Mouse (Mus musculus) regulatory T cell (primary cell): ENCODE data around the gene Nup93.

Experiments
- in situ Hi-C: fragments of 300-600 bp; cut with MboI, MseI; formaldehyde crosslinking; loops from one replicate; pipeline ENCODE4 v1.15.1; 2025; ENCODE audit warnings: high pct_unique_total_duplicates

The Nup93 gene

GRCm38 (mm10) chr8:94266344-94267191 is 52.2 kb downstream of the Nup93 start:
- in situ Hi-C loops: no loop called here

GRCm38 (mm10) chr8:94268359-94268890 is 54.1 kb downstream of the Nup93 start:
- in situ Hi-C loops: no loop called here

GRCm38 (mm10) chr8:94270309-94270708 is 55.9 kb downstream of the Nup93 start:
- in situ Hi-C loops: no loop called here

- in situ Hi-C loops: no loop called here
These were observed 56.7 kb downstream of the Nup93 start for GRCm38 (mm10) chr8:94271102-94271501.

GRCm38 (mm10) chr8:94272612-94273011 is 58.2 kb downstream of the Nup93 start:
- in situ Hi-C loops: no loop called here

GRCm38 (mm10) chr8:94273289-94273850 is 59.0 kb downstream of the Nup93 start:
- in situ Hi-C loops: no loop called here

GRCm38 (mm10) chr8:94274030-94274429 is 59.7 kb downstream of the Nup93 start:
- in situ Hi-C loops: no loop called here

GRCm38 (mm10) chr8:94278295-94278694 is 63.9 kb downstream of the Nup93 start:
- in situ Hi-C loops: no loop called here

- in situ Hi-C loops: no loop called here
These were observed 65.7 kb downstream of the Nup93 start for GRCm38 (mm10) chr8:94280001-94280613.

GRCm38 (mm10) chr8:94282453-94282985 is 68.2 kb downstream of the Nup93 start:
- in situ Hi-C loops: no loop called here

GRCm38 (mm10) chr8:94284204-94284603 is 69.8 kb downstream of the Nup93 start:
- in situ Hi-C loops: no loop called here

- in situ Hi-C loops: no loop called here
These were observed 76.2 kb downstream of the Nup93 start for GRCm38 (mm10) chr8:94290606-94291005.

- in situ Hi-C loops: no loop called here
These were observed 77.7 kb downstream of the Nup93 start for GRCm38 (mm10) chr8:94292072-94292471.

- in situ Hi-C loops: no loop called here
These were observed 78.3 kb downstream of the Nup93 start for GRCm38 (mm10) chr8:94292626-94293025.

- in situ Hi-C loops: no loop called here
These were observed 81.3 kb downstream of the Nup93 start for GRCm38 (mm10) chr8:94295687-94296086.

- in situ Hi-C loops: no loop called here
These were observed 82.1 kb downstream of the Nup93 start for GRCm38 (mm10) chr8:94296312-94296991.

- in situ Hi-C loops: no loop called here
These were observed 82.7 kb downstream of the Nup93 start for GRCm38 (mm10) chr8:94297101-94297500.

- in situ Hi-C loops: no loop called here
These were observed 86.4 kb downstream of the Nup93 start for GRCm38 (mm10) chr8:94300809-94301208.

- in situ Hi-C loops: no loop called here
These were observed 90.0 kb downstream of the Nup93 start for GRCm38 (mm10) chr8:94304412-94304811.

- in situ Hi-C loops: no loop called here
These were observed 92.7 kb downstream of the Nup93 start for GRCm38 (mm10) chr8:94306989-94307513.

- in situ Hi-C loops: no loop called here
These were observed 93.3 kb downstream of the Nup93 start for GRCm38 (mm10) chr8:94307652-94308051.
